Mouse (Mus musculus) right cerebral cortex, adult 18-20 months (tissue): ENCODE measurements around the gene Lst1.

ENCODE experiments used
- DNase-seq: peaks from one replicate; pipeline ENCODE4 v3.0.0; 2022; ENCODE audit warnings: mixed read lengths

Gene Lst1

DNA sequence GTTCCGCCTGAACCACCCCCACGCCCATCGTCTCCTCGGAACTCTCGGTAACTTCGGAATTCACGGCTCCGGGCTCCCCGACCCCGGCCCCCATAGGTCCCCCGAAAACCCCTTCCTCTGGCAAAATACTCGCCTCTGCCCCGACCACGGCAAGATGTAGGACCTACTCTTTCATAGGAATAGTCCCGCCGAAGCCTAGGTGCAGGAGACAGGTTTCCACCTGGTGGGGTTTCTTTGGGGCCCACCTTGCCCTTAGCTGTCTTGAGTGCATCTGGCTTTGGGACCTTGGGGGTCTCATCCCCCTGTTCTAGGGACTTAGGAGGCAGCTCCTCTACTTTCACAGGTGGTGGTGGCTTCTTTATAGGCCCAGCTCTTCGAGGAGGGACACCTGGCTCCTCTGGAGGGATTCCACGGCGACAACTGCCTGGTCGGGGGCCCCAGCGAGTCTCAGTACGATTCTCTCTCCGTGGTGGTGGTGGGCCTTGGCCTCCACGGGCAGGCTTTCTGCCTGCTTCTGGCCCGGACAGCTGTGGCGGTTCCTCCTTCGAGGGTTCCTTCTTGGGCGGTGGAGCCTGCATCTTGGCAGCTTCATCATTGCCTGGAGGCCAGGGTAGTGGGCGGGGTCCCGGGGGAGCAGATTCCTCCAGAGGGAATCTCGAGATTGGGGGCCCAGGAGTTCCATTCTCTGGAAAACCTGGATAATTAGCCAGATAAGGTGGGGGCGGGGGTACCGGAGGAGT is 31.6 kb downstream of the Lst1 start:
- DNase-seq: no peak

DNA sequence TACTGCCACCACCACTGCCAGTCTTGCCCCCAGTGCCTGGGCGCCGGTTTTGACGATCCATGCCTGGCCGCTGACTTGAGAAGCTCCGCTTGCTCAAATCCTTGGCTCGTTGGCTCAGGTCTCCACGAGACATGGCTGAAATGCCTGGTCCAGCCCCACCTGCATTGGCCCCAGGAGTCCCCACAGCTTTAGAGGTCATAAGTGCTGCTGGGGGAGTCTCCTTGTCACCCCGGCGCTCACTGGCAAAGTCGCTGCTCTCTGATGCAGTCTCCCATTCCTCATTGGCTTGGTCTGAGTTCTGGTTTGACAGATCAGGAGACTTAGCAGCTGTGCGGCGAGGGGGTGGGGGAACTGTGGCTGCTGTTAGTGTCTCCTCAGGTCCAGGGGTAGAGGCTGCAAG is 32.8 kb downstream of the Lst1 start:
- DNase-seq: no peak

DNA sequence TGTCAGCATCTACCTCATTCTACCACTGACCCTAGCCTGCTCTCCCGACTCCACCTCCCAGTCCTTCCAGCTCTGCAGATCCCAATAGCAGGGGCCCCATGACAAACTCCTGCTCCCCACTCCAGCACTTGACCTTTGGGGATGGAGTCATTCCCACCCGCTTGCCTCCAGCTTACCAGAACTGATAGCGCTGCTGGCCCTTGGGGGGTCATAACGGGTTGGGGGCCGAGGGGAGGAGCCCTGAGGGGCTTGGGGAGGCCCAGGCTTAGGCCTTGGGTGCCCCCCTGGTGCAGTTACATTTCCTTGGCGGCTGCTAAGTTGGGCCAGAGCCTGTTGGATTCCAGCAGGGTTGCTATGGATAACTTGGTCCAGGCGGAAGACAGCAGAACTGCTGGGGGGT is 33.6 kb downstream of the Lst1 start:
- DNase-seq: no peak

DNA sequence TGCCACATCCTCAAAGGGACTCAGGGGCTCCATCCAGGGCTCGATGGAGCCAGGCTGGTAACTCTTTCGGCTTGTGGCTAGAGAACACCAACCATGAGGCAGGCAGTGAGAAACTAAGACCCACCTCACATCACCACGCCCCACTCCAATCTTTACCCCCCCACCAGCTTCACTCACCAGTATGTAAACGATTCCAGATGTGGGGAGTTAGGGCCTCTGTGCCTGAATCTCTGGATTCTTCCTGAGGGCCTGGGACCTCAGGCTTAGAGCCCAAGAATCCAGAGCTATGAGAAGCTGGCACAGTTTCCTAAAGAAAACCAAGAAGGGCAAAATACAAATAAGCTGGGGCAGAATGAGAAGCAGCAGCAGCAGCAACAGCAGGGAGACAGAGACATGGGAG is 34.3 kb downstream of the Lst1 start:
- no peak for DNase-seq

DNA sequence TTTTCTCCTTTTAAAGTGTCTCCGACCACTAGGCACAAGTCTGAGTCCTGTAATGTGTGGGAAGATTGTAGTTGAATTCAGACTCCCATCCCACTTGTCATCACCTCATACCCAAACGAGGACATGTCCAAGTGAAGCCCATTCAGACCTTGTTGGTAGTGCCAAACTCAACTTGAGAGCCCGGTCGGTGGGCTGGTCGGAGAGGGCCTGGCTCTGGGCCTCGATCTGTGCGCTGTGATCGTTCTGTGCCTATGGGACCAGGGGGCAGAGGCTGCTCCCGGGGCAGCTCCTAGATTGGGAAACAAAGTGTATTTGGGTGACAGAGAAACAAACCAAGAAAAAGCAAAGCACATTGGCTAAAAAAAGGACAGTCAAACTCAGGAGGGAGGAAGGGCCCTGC is 35.2 kb downstream of the Lst1 start:
- no peak for DNase-seq

DNA sequence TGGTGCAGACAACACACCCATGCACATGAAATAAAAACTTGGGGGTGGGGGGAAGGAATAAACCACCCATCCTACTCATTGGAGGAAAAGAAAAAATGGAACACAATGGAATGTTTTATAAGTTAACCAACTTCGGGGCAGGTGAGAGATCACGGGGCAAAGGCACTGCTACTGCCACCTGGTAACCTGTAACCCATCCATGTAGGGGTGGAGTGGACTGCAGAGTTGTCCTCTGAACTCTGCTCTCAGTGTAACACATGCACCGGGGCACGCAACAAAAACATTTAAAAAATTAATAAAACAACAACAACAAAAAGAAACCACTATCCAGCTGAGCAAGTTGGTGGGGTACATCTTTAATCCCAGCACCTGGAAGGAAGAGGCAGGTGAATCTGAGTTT is 36.1 kb downstream of the Lst1 start:
- no peak for DNase-seq

DNA sequence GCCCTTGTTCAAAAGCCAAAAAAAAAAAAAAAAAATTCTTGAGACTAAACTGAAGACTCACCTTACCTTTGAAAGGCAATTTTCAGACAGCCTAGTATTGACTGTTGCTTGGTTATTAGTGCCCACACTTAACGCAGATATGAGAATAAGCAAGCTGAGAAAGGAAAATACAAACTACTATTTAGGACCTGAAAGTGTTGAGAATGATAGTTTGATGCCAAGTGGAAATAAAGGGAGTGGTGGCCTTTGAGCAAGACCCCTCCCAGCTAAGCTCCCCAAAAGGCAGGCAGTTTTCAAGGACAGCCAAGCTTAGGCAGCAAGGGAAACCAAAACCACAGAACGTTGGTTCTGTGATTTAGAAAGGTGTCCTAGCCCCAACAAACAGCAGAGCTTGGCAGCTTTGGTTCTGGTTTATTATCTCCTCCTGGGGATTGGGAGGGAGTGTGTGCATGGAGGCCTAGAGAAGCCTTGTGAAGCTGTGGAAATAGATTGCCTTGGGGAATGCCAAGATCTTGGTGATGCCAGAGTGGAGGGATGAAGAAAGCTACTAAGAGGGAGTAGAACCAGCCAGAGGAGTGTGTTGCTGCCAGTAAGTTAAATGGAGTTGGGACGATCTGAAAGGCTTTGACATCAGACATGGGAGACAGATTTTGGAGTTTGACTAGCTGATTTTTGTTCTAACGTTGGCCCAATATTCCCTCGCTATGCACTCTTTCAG is 40.2 kb downstream of the Lst1 start:
- DNase-seq: no peak

DNA sequence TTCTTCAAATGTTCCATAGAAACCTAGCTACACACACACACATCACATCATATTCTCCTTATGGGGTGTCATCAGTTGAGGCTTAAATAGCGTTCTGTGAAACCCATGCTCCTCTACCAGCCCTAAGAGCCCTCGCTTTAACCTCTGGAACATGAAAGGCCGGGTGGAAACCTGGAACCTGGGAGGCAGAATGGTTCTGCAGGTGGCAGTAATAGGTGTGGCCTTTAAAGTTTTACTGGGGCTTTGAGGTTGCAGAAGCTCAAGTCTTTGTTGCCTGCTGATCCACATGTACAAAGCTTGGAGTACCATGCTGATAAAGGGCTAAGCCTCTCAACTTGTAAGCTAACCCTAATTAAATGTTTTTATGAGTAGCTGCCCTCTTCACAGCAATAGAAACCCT is 40.9 kb downstream of the Lst1 start:
- no peak for DNase-seq

DNA sequence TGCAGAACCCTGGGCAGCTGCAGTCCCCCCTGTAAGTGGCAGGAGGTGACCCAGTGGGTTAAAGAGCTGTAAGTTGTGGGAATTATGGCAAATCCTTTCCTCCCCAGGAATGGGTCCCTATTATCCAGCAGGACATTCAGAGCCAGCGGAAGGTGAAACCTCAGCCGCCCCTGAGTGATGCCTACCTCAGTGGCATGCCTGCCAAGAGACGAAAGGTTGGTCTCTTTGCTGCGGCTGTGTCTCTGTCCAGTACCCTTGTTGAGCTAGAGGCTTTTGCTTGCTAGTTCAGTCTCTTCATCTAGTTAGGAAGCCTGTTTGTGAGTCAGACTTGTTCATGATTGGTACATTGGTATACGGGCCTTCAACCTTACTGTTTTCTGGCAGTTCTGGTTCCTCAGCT is 42.1 kb downstream of the Lst1 start:
- DNase-seq: no peak

DNA sequence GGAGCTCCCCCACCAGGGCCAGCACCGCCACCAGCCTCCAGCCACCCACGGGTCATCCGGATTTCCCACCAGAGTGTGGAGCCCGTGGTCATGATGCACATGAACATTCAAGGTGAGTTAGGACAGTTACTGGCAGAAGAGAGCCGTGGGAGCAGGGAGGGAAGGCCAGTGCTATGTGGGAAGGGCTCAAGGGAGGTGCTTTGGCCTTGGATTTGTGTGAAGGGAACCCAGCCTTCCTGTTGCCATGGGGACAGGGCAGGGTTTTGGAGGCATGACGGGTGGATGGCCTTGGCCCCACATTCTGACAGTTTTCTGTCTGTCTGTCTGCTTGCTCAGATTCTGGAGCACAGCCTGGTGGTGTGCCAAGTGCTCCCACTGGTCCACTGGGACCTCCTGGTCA is 46.3 kb downstream of the Lst1 start:
- DNase-seq: no peak

DNA sequence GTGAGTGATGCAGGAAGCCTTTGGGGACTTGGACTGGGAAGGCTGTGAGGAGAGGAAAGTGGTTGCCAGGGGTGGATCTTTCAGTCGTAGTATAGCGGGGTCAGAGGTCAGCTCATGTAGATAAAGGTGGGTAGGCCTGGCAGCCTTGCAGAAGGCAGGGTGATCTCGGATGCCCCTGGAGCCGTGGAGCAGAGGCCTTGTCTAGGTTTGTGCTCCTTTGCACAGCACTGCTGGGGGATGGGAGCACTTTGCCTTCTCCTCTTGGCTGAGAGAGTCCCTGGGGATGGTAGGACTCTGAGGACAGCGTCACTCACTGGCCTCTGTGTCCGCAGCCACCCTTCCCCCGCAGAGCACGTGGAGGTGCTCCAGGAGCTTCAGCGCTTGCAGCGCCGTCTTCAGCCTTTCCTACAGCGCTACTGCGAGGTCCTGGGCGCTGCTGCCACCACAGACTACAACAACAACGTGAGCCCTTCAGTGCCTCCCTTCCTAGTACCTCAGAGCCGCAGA is 47.7 kb downstream of the Lst1 start:
- DNase-seq: no peak

DNA sequence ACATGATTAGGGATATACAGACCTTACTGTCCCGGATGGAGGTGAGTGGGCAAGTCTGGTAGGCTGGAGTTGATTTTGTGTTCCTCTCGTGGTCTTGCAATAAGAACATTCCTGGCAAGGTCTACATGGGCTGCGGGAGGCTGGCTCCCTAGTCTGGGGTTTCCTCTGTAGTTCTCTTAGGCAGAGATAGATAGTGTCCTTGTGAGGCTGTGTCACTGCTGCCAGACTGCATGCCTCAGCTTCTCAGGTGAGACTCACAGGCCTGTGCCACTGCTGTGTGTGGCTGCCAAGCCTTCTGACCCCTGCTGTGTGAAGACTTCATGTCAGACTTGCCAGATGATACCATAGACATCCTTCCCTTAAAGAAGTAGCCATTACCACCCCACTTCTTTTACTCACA is 49.0 kb downstream of the Lst1 start:
- DNase-seq: no peak

DNA sequence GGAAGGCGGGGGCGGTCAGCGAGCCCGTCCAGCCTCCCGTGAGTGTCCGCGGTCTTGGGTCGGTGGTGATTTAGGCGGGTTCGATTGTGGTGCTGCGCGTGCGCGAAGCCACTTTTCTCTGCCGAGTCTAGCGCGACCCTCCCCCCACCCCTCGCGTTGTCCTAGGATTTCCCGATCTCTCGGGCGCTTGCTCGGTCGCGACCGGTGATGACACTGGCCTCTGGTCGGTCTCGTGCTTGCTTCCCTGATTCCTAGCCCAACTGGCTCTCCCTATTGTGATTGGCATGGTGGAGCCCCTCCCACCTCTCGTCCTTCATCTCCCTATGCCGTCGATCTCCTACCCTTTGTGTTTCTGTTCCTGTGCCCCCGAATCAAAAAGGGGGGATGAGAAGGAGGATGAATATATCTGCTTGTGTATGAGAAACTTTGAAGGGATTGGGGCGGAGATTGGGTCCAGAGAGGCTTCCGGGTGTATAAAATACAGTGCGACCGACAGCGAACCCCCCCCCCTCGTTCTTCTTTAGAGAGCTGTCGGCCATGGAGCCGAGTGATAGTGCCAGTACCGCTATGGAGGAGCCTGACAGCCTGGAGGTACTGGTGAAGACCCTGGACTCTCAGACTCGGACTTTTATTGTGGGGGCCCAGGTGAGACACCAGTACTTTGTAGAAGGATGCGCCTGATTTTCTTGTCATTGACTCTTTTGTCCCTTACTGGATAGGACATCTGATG is 52.5 kb downstream of the Lst1 start:
- DNase-seq: no peak
